Mouse (Mus musculus) lung, postnatal 0 days (tissue): ENCODE measurements at regions not wholly inside any gene's neighbourhood (a gene's known extent, or its start where the extent isn't known, plus 50 kb on each side); places are given as distances from the start of the nearest gene placed in this dataset.

Experiments
- CTCF ChIP-seq: IDR thresholded peaks from 2 replicates; pipeline ENCODE4 v1.5.1; 2016; ENCODE audit warnings: antibody characterized with exemption, mild to moderate bottlenecking
- EP300 ChIP-seq: IDR thresholded peaks from 2 replicates; pipeline ENCODE4 v1.6.1; 2016; ENCODE audit warnings: antibody characterized with exemption, mild to moderate bottlenecking, control low read depth

DNA sequence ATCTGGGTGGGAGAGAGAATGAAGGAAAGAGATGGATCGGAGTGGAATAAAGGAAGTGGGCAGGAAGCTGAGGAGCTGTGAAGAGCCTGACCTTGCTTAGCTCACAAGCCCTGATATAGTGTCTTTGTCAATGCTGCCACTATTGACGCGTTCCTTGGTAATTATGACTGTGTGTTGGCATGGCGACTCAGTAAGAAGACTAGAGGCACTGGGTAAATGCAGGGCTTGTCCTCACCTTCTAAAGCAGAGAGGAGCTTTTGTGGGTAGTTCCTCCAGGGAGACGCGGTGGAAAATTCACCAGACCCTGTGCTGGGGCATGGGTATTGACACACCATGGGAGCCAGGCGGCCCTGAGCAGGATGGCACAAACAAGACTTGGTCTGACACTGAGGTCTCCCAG is 52.8 kb upstream of the Polg start:
- TF ChIP-seq CTCF (no peak), EP300 (no peak)
